Mouse (Mus musculus): ENCODE results near the gene Aph1b.

- TF ChIP-seq CHD2 (IDR thresholded peaks at IDR 0.05; ENCODE audit: low read depth, low read length) (no peak), MAFK (IDR thresholded peaks at IDR 0.05; ENCODE audit: insufficient read depth, low read depth, low read length) (no peak), ZNF384 (IDR thresholded peaks at IDR 0.05; ENCODE audit: low read depth, low read length) (no peak), HCFC1 (IDR thresholded peaks at IDR 0.05; ENCODE audit: borderline replicate concordance, insufficient read depth, low read length) (no peak), ZC3H11A (IDR thresholded peaks at IDR 0.05; ENCODE audit: borderline replicate concordance, low read depth, low read length) (no peak)
Observed at GRCm38 (mm10) chr9:66760991-66761390, 34.3 kb downstream of the Aph1b start.

All from ES-E14 (cell line).